Mouse (Mus musculus) gastrocnemius, adult 2 months (tissue): ENCODE data around the gene Ripor2. TPM values are rescaled to one million over a fixed set of nuclear protein-coding genes. Genes with fewer than 3 reads are reported as not detected.

ENCODE experiments used
- DNase-seq: peaks from one replicate; pipeline ENCODE4 v3.0.0; 2022
- H3K27ac ChIP-seq: fragments of 200-600 bp; 2 replicates; pipeline ENCODE4 v1.8.1; 2022; ENCODE audit warnings: mild to moderate bottlenecking
- H3K4me3 ChIP-seq: fragments of 200-600 bp; 2 replicates; pipeline ENCODE4 v1.8.1; 2022; ENCODE audit warnings: mild to moderate bottlenecking, moderate library complexity
- CTCF ChIP-seq: fragments of 200-600 bp; IDR thresholded peaks from 2 replicates; pipeline ENCODE4 v1.8.1; 2022; ENCODE audit warnings: antibody characterized with exemption, mild to moderate bottlenecking, moderate library complexity
- intact Hi-C: fragments of 180-260 bp; cut with DNase I; formaldehyde crosslinking; loops from one replicate; pipeline ENCODE4 v1.15.1; 2025
- total RNA-seq, 2 experiments: library from RNA; stranded (reverse); gene quantifications; 2 replicates each; pipeline ENCODE4 v1.2.3; 2021

The Ripor2 gene
- total RNA-seq, 2 experiments from 2014 or later: 3.7 to 6.1 TPM

- TF ChIP-seq CTCF: no peak
- no peak overlapping the region for H3K27ac ChIP-seq
These were observed 32.2 kb downstream of the Ripor2 start for GRCm38 (mm10) chr13:24613927-24614780.

GRCm38 (mm10) chr13:24615921-24616565, 34.1 kb downstream of the Ripor2 start:
- intact Hi-C loops: loop anchor here (1.0 kb wide), 1 partner anchor 97 kb away; no protein-coding TSS in a partner anchor
- peak; percentile 80 for TF ChIP-seq CTCF
- H3K27ac ChIP-seq: no peak overlapping the region
- peak; percentile 38 for DNase-seq
- no peak overlapping the region for H3K4me3 ChIP-seq

More at GRCm38 (mm10) chr13:24613927-24614780, 32.2 kb downstream of the Ripor2 start:
- 0 out of 2 replicates have a peak overlapping the region, but pooled peaks have one; percentile 17 for H3K4me3 ChIP-seq
- DNase-seq: no peak
- intact Hi-C loops: no loop called here

GRCm38 (mm10) chr13:24616645-24617044, 34.7 kb downstream of the Ripor2 start:
- Histone ChIP-seq H3K4me3 (no peak overlapping the region), H3K27ac (no peak overlapping the region)
- no peak for TF ChIP-seq CTCF
- intact Hi-C loops: loop anchor here (1.0 kb wide), 1 partner anchor 97 kb away; no protein-coding TSS in a partner anchor
- no peak for DNase-seq

GRCm38 (mm10) chr13:24617076-24617798, 35.2 kb downstream of the Ripor2 start:
- no peak overlapping the region for H3K27ac ChIP-seq
- no peak for DNase-seq
- no peak for TF ChIP-seq CTCF
- H3K4me3 ChIP-seq: no peak overlapping the region
- intact Hi-C loops: no loop called here

- Histone ChIP-seq H3K27ac (no peak overlapping the region), H3K4me3 (no peak overlapping the region)
- intact Hi-C loops: no loop called here
- TF ChIP-seq CTCF: no peak
- DNase-seq: no peak
These were observed 35.8 kb downstream of the Ripor2 start for GRCm38 (mm10) chr13:24617799-24618130.

GRCm38 (mm10) chr13:24619711-24620110, 37.7 kb downstream of the Ripor2 start:
- Histone ChIP-seq H3K4me3 (no peak overlapping the region), H3K27ac (no peak overlapping the region)
- no peak for DNase-seq
- intact Hi-C loops: no loop called here
- no peak for TF ChIP-seq CTCF

- peak; percentile 73 for DNase-seq
- intact Hi-C loops: no loop called here
- TF ChIP-seq CTCF: no peak
- Histone ChIP-seq H3K4me3 (peak overlapping the region; percentile 41; the same call in 1 of the 2 replicates), H3K27ac (peak overlapping the region; percentile 48)
These were observed 38.5 kb downstream of the Ripor2 start for GRCm38 (mm10) chr13:24620439-24620838.

- DNase-seq: no peak
- Histone ChIP-seq H3K27ac (no peak overlapping the region), H3K4me3 (no peak overlapping the region)
- intact Hi-C loops: no loop called here
- TF ChIP-seq CTCF: no peak
These were observed 41.6 kb downstream of the Ripor2 start for GRCm38 (mm10) chr13:24623631-24624030.

- Histone ChIP-seq H3K4me3 (no peak overlapping the region), H3K27ac (no peak overlapping the region)
- intact Hi-C loops: no loop called here
- DNase-seq: no peak
- no peak for TF ChIP-seq CTCF
These were observed 43.1 kb downstream of the Ripor2 start for GRCm38 (mm10) chr13:24625071-24625470.

- Histone ChIP-seq H3K4me3 (no peak overlapping the region), H3K27ac (no peak overlapping the region)
- DNase-seq: no peak
- intact Hi-C loops: no loop called here
- TF ChIP-seq CTCF: no peak
These were observed 44.9 kb downstream of the Ripor2 start for GRCm38 (mm10) chr13:24626698-24627436.

GRCm38 (mm10) chr13:24628192-24628591, 46.2 kb downstream of the Ripor2 start:
- Histone ChIP-seq H3K27ac (peak overlapping the region; percentile 67; the same call in 1 of the 2 replicates), H3K4me3 (no peak overlapping the region)
- no peak for DNase-seq
- no peak for TF ChIP-seq CTCF
- intact Hi-C loops: no loop called here

- TF ChIP-seq CTCF: no peak
- intact Hi-C loops: no loop called here
- peak; percentile 82 for DNase-seq
- H3K27ac ChIP-seq: peak overlapping the region; percentile 67
- H3K4me3 ChIP-seq: 0 out of 2 replicates have a peak overlapping the region, but pooled peaks have one; percentile 11
These were observed 47.2 kb downstream of the Ripor2 start for GRCm38 (mm10) chr13:24629073-24629621.
